Mouse (Mus musculus) midbrain, embryonic 13.5 days (tissue): ENCODE results near the gene Tcf25. TPM values are rescaled to one million over a fixed set of nuclear protein-coding genes. Genes with fewer than 3 reads are reported as not detected.

Experiments
- ATAC-seq: fragments of 200-750 bp; cut with Nextera tagmentation; 2 replicates; pipeline ENCODE4 v1.8.0; 2017; ENCODE audit warnings: mild to moderate bottlenecking, moderate TSS enrichment, moderate library complexity
- H3K27ac ChIP-seq: fragments of 300-500 bp; sonication (generic); 2 replicates; pipeline ENCODE4 v1.5.1; 2015; ENCODE audit warnings: inconsistent platforms, mild to moderate bottlenecking, moderate library complexity
- H3K27me3 ChIP-seq: fragments of 300-500 bp; sonication (generic); 2 replicates; pipeline ENCODE4 v1.6.1; 2015; ENCODE audit warnings: mild to moderate bottlenecking, inconsistent platforms
- H3K36me3 ChIP-seq: fragments of 300-500 bp; sonication (generic); 2 replicates; pipeline ENCODE4 v1.6.1; 2015; ENCODE audit warnings: mild to moderate bottlenecking, inconsistent platforms
- H3K4me1 ChIP-seq: fragments of 300-500 bp; sonication (generic); replicated peaks from 2 replicates; pipeline ENCODE4 v1.6.1; 2015; ENCODE audit warnings: inconsistent platforms
- H3K4me2 ChIP-seq: fragments of 300-500 bp; sonication (generic); replicated peaks from 2 replicates; pipeline ENCODE4 v1.6.1; 2015; ENCODE audit warnings: moderate library complexity, mild to moderate bottlenecking, inconsistent platforms
- H3K4me3 ChIP-seq: fragments of 300-500 bp; sonication (generic); replicated peaks from 2 replicates; pipeline ENCODE4 v1.5.1; 2015; ENCODE audit warnings: mild to moderate bottlenecking, inconsistent platforms
- H3K9ac ChIP-seq: fragments of 300-500 bp; sonication (generic); replicated peaks from 2 replicates; pipeline ENCODE4 v1.6.1; 2015; ENCODE audit warnings: mild to moderate bottlenecking, inconsistent platforms
- H3K9me3 ChIP-seq: fragments of 300-500 bp; sonication (generic); 2 replicates; pipeline ENCODE4 v1.6.1; 2016; ENCODE audit warnings: mild to moderate bottlenecking, inconsistent platforms
- WGBS: fragments of 180-500 bp; shearing (Covaris S2); methylation state at CpG from one replicate; pipeline ENCODE4 v1.1.7; 2015; 5-methylcytosine and 5-hydroxymethylcytosine counted together
- polyA plus RNA-seq: library from polyadenylated mRNA; unstranded; fragments of >200 nt; fragmentation: Nextera tagmentation; extraction: Ambion mirVana; gene quantifications from 2 replicates; pipeline ENCODE4 v1.2.1, GENCODE M21; 2015

The Tcf25 gene
- polyA plus RNA-seq, 1 experiment from 2014 or later, result 263 TPM

DNA sequence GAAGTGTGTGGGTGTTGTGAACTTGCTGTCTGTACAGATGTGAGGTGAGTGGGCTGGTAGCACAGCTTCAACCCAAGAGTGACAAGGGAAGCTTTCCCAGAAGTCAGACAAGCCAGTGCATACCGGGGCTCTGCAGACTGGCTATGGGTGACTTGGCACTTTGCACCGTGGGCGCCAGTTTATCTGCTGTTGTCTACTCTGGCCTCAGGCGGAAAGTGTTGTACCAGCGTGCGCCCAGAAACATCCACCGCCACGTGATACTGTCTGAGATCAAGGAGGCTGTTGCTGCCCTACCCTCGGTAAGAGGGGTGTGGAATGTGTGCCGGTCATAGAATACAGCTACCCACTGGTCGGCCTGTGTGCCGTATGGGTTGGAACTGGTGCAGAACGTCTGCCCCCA lies 24.8 kb downstream of the Tcf25 start:
- peaks cover 100% of the 10 kb centered on the region for H3K36me3 ChIP-seq
- no peak overlapping the region for H3K4me3 ChIP-seq
- WGBS, result 96% methylated on average over 13 of the region's 13 CpGs
- no peak overlapping the region for H3K9ac ChIP-seq
- no peak overlapping the region for H3K4me2 ChIP-seq
- no peaks in the 10 kb centered on the region for H3K27me3 ChIP-seq
- no peak for ATAC-seq
- no peak overlapping the region for H3K27ac ChIP-seq
- no peaks in the 10 kb centered on the region for H3K9me3 ChIP-seq
- H3K4me1 ChIP-seq, result no peaks in the 10 kb centered on the region

DNA sequence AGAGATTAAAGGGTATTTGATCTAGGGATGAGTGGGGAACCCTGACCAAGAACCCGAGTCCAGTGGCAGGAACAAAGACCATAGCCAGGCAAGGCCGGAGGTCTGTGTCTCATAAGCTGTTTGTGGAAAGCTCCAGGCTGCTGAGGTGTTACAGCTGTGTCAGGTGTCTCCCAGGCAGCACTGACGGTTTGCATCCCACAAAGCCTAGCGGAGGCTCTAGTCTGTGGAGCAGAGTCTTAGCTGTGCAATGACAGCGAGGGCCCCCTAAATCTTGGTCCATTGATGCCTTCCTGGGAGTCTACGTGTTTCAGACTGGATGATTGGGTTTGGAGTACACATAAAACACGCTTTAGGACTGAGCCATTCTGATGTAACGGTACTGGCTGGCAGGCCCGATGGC lies 28.4 kb downstream of the Tcf25 start:
- 94% methylated on average over 9 of the region's 9 CpGs for WGBS
- H3K4me3 ChIP-seq, result no peak overlapping the region
- no peaks in the 10 kb centered on the region for H3K9me3 ChIP-seq
- no peaks in the 10 kb centered on the region for H3K27me3 ChIP-seq
- ATAC-seq, result no peak
- no peak overlapping the region for H3K27ac ChIP-seq
- H3K36me3 ChIP-seq, result peaks cover 68% of the 10 kb centered on the region
- no peak overlapping the region for H3K9ac ChIP-seq
- no peak overlapping the region for H3K4me2 ChIP-seq
- H3K4me1 ChIP-seq, result peaks cover 13% of the 10 kb centered on the region

DNA sequence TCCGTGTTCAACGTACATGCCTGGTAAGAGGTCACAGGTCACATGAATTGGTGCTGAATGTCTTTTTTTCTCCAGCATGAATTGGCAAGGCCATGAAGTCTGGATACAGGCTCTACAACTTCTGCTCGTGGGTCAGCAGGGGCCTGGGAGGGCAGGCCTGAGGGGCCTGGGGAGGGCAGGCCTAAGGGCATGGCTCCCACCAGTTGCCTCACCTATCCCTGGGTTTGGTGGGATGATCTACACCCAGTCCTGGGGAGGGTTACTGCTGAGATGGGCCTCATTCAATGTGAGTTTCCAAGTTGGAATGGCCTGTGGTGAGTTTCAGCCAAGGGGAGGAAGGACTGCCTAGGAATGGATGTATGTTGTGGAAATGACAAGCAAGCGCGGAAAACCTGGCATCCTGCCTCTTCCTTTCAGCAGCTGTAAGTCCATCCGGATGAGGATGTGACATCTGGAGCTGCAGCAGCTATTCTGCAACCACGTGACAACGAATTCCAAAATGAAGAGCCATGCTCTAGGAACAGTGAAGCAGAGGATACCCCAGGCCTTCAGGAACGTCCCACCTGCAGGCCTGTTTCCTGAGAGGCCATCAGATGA lies 29.3 kb downstream of the Tcf25 start:
- Histone ChIP-seq H3K9ac (no peak overlapping the region), H3K4me2 (no peak overlapping the region), H3K4me1 (peaks cover 19% of the 10 kb centered on the region), H3K27me3 (no peaks in the 10 kb centered on the region), H3K27ac (no peak overlapping the region), H3K9me3 (no peaks in the 10 kb centered on the region), H3K4me3 (no peak overlapping the region), H3K36me3 (peaks cover 59% of the 10 kb centered on the region)
- no peak for ATAC-seq
- 94% methylated on average over 9 of the region's 9 CpGs for WGBS

DNA sequence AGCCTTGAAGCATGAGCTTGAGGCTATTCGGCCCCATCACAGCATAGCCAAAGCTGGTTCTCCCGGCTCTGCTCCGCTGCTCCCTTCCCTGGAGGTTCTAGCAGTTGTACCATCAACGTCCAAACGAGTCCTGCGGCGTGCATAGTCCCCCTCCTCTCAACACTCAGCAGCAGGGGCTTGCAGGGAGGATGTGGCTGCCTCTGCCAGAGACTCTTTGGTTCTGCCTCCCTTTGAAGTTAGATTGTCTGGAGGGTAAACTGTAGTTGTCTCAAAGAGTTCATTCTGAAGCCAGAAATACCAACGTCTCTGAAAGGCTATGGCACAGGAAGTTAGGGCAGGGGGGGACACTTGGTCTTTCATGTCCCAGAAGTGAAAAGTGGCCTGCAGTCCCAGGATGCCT lies 31.0 kb downstream of the Tcf25 start:
- no peak overlapping the region for H3K9ac ChIP-seq
- peaks cover 42% of the 10 kb centered on the region for H3K36me3 ChIP-seq
- no peak overlapping the region for H3K4me3 ChIP-seq
- no peak for ATAC-seq
- H3K9me3 ChIP-seq, result no peaks in the 10 kb centered on the region
- H3K27ac ChIP-seq, result peak overlapping the region; percentile 5
- H3K4me1 ChIP-seq, result peaks cover 29% of the 10 kb centered on the region
- 38% methylated on average over 8 of the region's 8 CpGs for WGBS
- no peak overlapping the region for H3K4me2 ChIP-seq
- no peaks in the 10 kb centered on the region for H3K27me3 ChIP-seq

DNA sequence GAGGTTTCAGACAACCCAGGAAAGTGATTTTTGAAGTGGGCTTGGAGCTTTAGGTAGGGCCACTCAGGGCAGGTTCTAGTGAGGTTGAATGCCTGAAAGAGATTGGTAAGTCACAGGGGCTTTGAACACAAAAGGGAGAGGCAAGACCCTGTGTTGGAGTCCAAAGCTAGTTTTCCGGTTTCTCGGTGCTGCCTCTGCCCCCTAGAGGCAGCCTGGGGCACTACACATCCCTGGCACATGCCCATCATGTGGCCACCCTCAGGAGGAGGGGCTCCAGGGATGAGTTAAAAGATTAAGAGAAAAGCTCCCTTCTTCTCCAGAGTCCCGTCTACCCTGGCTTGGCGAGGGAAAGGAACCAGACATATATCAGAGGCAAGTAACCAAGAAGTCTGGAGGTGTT lies 33.2 kb downstream of the Tcf25 start, which contains the start of gene Mc1r:
Gene Mc1r (plus strand): TSS at position 322 of the 400 bp plus-strand sequence.
- 6% methylated on average over 4 of the region's 4 CpGs for WGBS
- Histone ChIP-seq H3K27me3 (no peaks in the 10 kb centered on the region), H3K36me3 (peaks cover 20% of the 10 kb centered on the region), H3K4me2 (no peak within 1 kb of the TSS), H3K4me3 (no peak within 1 kb of the TSS), H3K9ac (no peak within 1 kb of the TSS), H3K9me3 (no peaks in the 10 kb centered on the region), H3K27ac (no peak within 1 kb of the TSS), H3K4me1 (peaks cover 40% of the 10 kb centered on the region)
- ATAC-seq, result no peak

DNA sequence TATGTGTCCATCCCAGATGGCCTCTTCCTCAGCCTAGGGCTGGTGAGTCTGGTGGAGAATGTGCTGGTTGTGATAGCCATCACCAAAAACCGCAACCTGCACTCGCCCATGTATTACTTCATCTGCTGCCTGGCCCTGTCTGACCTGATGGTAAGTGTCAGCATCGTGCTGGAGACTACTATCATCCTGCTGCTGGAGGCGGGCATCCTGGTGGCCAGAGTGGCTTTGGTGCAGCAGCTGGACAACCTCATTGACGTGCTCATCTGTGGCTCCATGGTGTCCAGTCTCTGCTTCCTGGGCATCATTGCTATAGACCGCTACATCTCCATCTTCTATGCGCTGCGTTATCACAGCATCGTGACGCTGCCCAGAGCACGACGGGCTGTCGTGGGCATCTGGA lies 34.1 kb downstream of the Tcf25 start:
- Histone ChIP-seq H3K27ac (no peak overlapping the region), H3K9ac (no peak overlapping the region), H3K4me3 (no peak overlapping the region), H3K36me3 (peaks cover 11% of the 10 kb centered on the region), H3K27me3 (no peaks in the 10 kb centered on the region), H3K4me2 (no peak overlapping the region), H3K9me3 (no peaks in the 10 kb centered on the region), H3K4me1 (peaks cover 40% of the 10 kb centered on the region)
- WGBS, result 95% methylated on average over 13 of the region's 13 CpGs
- no peak for ATAC-seq

DNA sequence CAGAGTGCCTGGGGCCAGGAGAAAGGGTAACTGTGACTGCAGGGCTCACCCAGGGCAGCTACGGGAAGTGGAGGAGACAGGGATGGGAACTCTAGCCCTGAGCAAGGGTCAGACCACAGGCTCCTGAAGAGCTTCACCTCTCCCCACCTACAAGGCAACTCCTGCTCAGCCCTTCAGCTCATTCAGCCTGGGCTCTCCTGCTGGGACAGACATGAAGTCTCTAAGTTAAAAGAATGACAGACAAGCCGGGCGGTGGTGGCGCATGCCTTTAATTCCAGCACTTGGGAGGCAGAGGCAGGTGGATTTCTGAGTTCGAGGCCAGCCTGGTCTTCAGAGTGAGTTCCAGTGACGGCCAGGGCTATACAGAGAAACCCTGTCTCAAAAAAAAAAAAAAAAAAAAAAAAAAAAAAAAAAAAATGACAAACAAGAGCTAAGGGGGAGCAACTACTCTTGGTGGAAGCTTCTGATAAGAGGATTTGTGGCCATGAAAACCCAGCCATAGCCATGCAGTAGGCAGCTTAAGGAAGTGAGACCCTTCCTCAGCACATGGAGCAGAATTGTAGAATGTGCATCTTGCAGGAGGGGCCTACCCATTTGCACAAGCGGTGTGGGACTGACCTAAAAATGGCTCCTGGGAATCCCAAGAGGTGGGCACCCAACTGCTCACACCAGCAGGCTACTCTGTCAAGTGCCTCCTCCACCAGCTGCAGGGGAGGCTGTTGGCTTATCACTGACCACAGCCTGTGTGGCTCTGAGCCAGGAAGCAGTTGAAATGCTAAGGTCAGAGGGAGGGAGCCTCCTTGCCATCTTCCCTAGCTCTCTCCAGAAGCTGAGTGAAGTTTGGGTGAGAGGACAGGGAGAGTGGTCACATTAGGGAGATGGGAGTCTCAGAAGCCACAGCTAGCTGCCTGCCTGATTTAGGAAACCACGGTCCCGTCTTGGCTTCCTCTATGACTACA lies 35.3 kb downstream of the Tcf25 start:
- no peaks in the 10 kb centered on the region for H3K36me3 ChIP-seq
- H3K9me3 ChIP-seq, result no peaks in the 10 kb centered on the region
- peak overlapping the region; percentile 100 for H3K9ac ChIP-seq
- no peaks in the 10 kb centered on the region for H3K27me3 ChIP-seq
- peak overlapping the region; percentile 98 for H3K4me3 ChIP-seq
- peaks cover 45% of the 10 kb centered on the region for H3K4me1 ChIP-seq
- peak overlapping the region; percentile 99 for H3K27ac ChIP-seq
- no peak for ATAC-seq
- 74% methylated on average over 9 of the region's 9 CpGs for WGBS
- H3K4me2 ChIP-seq, result peak overlapping the region; percentile 90

DNA sequence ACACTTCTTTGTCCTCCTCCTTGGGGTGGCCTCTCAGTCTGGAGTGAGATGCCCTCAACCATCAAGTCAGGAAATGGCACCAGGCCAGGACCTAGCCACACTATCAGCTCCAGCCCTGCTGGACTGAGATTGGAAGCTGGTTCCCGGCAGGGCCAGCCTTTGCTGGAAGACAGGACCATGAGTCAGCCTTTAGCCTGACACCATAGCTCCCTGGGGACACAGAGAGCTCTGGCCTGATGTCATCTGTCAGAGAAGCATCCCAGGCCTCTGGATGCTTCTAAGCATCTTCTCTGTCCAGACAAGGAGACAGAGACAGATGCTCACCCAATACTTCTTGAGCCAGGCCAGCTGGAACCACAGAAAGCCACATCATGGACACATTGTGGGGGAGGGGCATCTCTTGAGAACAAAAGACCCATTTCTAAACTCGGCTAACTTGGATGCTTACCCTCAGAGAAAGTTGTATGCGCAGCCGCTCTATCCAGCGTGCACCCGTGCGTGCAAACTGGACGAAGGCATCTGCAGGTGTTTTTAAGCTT lies 36.6 kb downstream of the Tcf25 start:
- Histone ChIP-seq H3K36me3 (no peaks in the 10 kb centered on the region), H3K4me1 (peaks cover 50% of the 10 kb centered on the region), H3K4me2 (peak overlapping the region; percentile 90), H3K27me3 (no peaks in the 10 kb centered on the region), H3K4me3 (peak overlapping the region; percentile 98), H3K9ac (peak overlapping the region; percentile 100), H3K27ac (peak overlapping the region; percentile 99), H3K9me3 (no peaks in the 10 kb centered on the region)
- no peak for ATAC-seq
- WGBS, result 23% methylated on average over 8 of the region's 8 CpGs

DNA sequence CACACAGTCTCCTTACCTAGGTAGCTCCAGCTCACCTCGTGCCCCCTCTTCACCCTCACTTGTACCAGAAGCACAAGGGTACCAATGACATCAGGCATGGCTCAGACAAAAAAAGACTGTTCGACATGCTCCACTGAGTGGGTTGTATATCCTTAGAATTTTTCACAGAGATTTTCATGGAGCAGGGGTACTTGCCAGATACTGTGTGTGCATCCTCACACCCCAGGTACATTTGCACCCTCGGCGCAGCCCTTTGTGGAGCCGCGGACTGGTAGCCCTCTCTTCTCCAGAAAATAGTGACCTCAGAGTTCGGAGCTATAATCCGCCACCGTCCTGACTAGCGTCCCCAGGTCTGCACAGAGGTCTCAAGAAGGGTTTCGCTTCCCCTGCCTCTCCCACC lies 37.2 kb downstream of the Tcf25 start:
- H3K27ac ChIP-seq, result peak overlapping the region; percentile 99
- WGBS, result 3% methylated on average over 11 of the region's 11 CpGs
- H3K36me3 ChIP-seq, result no peaks in the 10 kb centered on the region
- H3K9ac ChIP-seq, result peak overlapping the region; percentile 100
- no peaks in the 10 kb centered on the region for H3K9me3 ChIP-seq
- peaks cover 54% of the 10 kb centered on the region for H3K4me1 ChIP-seq
- H3K27me3 ChIP-seq, result no peaks in the 10 kb centered on the region
- H3K4me3 ChIP-seq, result peak overlapping the region; percentile 98
- ATAC-seq, result 0 out of 2 replicates have a peak, but pooled peaks have one; percentile 0
- H3K4me2 ChIP-seq, result peak overlapping the region; percentile 90

DNA sequence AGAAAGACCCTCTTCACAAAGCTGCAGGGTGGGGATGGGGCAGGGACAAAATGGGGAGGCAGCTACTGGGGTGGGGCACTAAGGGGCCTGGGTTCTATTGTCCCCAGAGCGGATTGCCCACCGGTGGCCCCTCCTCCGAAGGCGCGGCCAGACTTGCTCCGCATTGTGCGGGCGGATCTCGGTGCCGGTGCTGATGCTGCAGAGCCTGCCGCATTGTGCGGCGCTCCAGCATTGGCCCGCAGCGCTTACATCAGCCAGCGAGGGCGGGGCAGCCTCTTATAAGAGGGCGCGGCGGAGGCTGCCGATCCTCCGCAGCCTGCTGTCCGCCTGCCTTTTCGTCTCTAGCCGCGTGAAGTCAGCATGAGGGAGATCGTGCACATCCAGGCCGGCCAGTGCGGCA lies 37.7 kb downstream of the Tcf25 start, which contains the start of gene Tubb3:
Gene Tubb3 (plus strand): TSS at position 179 of the 400 bp plus-strand sequence.
- Histone ChIP-seq H3K9me3 (no peaks in the 10 kb centered on the region), H3K27me3 (no peaks in the 10 kb centered on the region), H3K9ac (peak within 1 kb of the TSS; percentile 100), H3K36me3 (0 out of 2 replicates have a peak, but pooled peaks cover under 1% of the 10 kb centered on the region), H3K4me3 (peak within 1 kb of the TSS; percentile 98), H3K4me1 (peaks cover 59% of the 10 kb centered on the region), H3K27ac (peak within 1 kb of the TSS; percentile 99), H3K4me2 (peak within 1 kb of the TSS; percentile 90)
- under 1% methylated on average over 29 of the region's 29 CpGs for WGBS
- ATAC-seq, result peak; percentile 93

DNA sequence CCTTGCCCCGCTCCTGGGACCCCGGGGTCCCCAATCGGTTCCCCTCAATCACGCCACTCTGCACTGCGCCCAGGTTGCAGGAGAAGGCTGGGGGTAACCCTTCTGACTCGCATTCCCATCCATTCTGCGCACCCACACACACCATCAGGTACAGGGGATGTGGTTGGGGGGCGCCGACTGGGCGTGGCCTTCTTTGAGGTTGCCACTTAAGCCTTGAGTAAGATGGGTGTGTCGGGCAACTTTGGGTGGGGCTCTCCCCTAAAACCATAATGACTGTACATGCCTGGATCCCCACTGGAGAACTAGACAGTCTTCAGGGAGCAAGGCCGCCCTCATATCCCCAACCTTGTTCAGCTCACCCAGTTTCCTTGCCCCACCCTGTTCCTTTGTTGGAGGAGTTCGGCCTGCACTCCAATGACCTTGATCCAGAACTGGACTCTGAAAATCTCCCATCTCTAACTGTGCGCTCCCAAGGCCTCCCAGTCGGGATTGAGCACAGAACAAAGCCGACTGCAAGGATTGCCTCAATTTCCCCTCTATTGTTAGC lies 38.3 kb downstream of the Tcf25 start:
- 3% methylated on average over 16 of the region's 16 CpGs for WGBS
- H3K4me2 ChIP-seq, result peak overlapping the region; percentile 90
- H3K27ac ChIP-seq, result peak overlapping the region; percentile 99
- H3K36me3 ChIP-seq, result peaks cover 4% of the 10 kb centered on the region; the same call in 1 of the 2 replicates
- H3K4me1 ChIP-seq, result peaks cover 61% of the 10 kb centered on the region
- peak; percentile 55 for ATAC-seq
- no peaks in the 10 kb centered on the region for H3K27me3 ChIP-seq
- peak overlapping the region; percentile 98 for H3K4me3 ChIP-seq
- H3K9ac ChIP-seq, result peak overlapping the region; percentile 100
- no peaks in the 10 kb centered on the region for H3K9me3 ChIP-seq
